9 mouse cellular contexts compared by ENCODE assay signal in the genomic region with DNA sequence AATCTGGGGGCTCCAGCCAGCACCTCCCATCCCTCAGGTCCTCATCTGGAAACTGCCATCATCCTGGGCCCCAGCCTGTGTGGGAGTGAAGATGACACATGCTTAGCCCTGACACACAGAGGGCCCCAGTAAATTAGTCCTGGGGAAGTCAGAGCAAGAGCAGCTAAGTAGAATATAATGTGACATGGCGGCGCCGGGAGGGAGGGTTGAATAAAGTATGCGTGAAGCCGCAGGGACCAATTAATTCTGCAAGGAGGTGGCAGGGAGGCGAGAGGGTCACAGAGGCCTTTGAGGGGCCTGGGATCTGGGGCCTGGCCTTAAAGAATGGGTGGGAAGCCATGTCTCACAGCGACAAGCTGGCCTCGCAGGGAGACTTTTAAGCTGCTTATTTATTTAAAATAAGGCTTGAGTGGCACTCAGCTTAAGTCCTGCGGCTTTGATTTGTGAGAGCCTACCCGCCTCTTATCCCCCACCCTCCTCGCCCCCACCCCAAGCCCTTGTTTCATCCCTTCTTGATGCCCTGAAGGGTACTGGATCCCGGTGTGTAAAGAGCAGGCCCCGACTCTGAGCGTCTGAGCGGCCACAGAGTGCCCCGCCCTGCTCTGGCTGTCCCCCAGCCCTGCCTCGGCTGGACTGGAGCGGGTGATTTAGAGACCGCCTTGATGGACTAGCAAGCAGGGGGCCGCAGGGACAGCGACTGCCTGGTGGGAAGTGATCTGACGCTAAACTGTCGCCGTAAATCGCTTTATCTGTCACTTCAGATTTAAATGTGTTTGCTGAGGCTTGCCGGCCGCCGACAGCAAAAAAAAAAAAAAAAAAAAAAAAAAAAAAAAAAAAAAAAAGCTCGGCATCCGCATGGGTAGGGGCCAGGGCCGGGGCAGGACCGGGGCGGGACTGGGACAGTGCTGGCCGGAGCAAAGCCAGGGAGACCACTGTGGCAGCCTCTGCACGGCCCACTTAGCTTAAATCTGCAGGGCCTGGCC. TPM values are rescaled to one million over a fixed set of nuclear protein-coding genes. Genes with fewer than 3 reads are reported as not detected.
DNase-seq lines count a peak whose midpoint lies in the region; ATAC-seq lines count a peak whose summit lies in the region.
"Had no signal": no experiment of that assay in that cellular context is flagged by ENCODE, and none has a peak within 500 bp of the region (broad histone marks: within the 10 kb centered on the region; RNA-seq: fewer than 3 reads in every experiment).

No protein-coding gene starts in this region.

- ATAC-seq in forebrain, embryonic 12.5 days (ENCODE audit: low FRiP score): no peak; the same call in 1 of the 2 replicates
- ATAC-seq in intestine, embryonic 15.5 days: no peak
- peak; percentile 30 for ATAC-seq in midbrain, embryonic 16.5 days
- ATAC-seq in CD4-positive, CD25-positive, alpha-beta regulatory T cell, adult 4 months: no peak
- no peak for ATAC-seq in erythroblast, adult 5-6 weeks (replicated peaks; ENCODE audit: low FRiP score, poor library complexity, severe bottlenecking)

- peak; percentile 92 for DNase-seq in heart, adult 11 months
- no peak for DNase-seq in heart, postnatal 25 days (ENCODE audit: low spot score)
- no peak for DNase-seq in natural killer cell, adult 2 months (ENCODE audit: low spot score in 2 of 2)

- H3K4me2 ChIP-seq in forebrain, embryonic 12.5 days: peak overlapping the region; percentile 43
- peak overlapping the region; percentile 51 for H3K4me2 ChIP-seq in intestine, embryonic 15.5 days (replicated peaks)
- H3K4me2 ChIP-seq in midbrain, embryonic 16.5 days (ENCODE audit: low read length): peak overlapping the region; percentile 23; the same call in 1 of the 2 replicates

- no peaks in the 10 kb centered on the region for H3K36me3 ChIP-seq in forebrain, embryonic 12.5 days (replicated peaks)
- H3K36me3 ChIP-seq in intestine, embryonic 15.5 days: no peaks in the 10 kb centered on the region
- no peaks in the 10 kb centered on the region for H3K36me3 ChIP-seq in midbrain, embryonic 16.5 days (ENCODE audit: control insufficient read depth, insufficient read depth, low read length)

- H3K4me3 ChIP-seq in forebrain, embryonic 12.5 days (replicated peaks): no peak overlapping the region
- no peak overlapping the region for H3K4me3 ChIP-seq in intestine, embryonic 15.5 days (replicated peaks)
- no peak overlapping the region for H3K4me3 ChIP-seq in midbrain, embryonic 16.5 days (ENCODE audit: low read depth, low read length)
- H3K4me3 ChIP-seq: megakaryocyte, embryonic 14.5 days had no signal

- H3K4me1 ChIP-seq in forebrain, embryonic 12.5 days: peaks cover 86% of the 10 kb centered on the region
- H3K4me1 ChIP-seq in intestine, embryonic 15.5 days (replicated peaks): peaks cover 35% of the 10 kb centered on the region
- H3K4me1 ChIP-seq in midbrain, embryonic 16.5 days (ENCODE audit: control insufficient read depth, insufficient read depth, low read length): peaks cover 55% of the 10 kb centered on the region

- peak overlapping the region; percentile 17; the same call in 1 of the 2 replicates for H3K9ac ChIP-seq in forebrain, embryonic 12.5 days
- peak overlapping the region; percentile 28; the same call in 1 of the 2 replicates for H3K9ac ChIP-seq in intestine, embryonic 15.5 days
- peak overlapping the region; percentile 24; the same call in 1 of the 2 replicates for H3K9ac ChIP-seq in midbrain, embryonic 16.5 days (ENCODE audit: low read depth, low read length)

- H3K27me3 ChIP-seq in forebrain, embryonic 12.5 days: peaks cover 41% of the 10 kb centered on the region
- H3K27me3 ChIP-seq in intestine, embryonic 15.5 days (replicated peaks): peaks cover 24% of the 10 kb centered on the region
- no peaks in the 10 kb centered on the region for H3K27me3 ChIP-seq in midbrain, embryonic 16.5 days (ENCODE audit: control insufficient read depth, insufficient read depth, low read depth, low read length)

- WGBS in forebrain, embryonic 12.5 days: 3% methylated on average over 33 of the region's 35 CpGs
- 18% methylated on average over 35 of the region's 35 CpGs for WGBS in intestine, embryonic 15.5 days
- 3% methylated on average over 32 of the region's 35 CpGs for WGBS in midbrain, embryonic 16.5 days

- H3K27ac ChIP-seq in forebrain, embryonic 12.5 days: peak overlapping the region; percentile 77
- H3K27ac ChIP-seq in intestine, embryonic 15.5 days: no peak overlapping the region
- peak overlapping the region; percentile 58 for H3K27ac ChIP-seq in midbrain, embryonic 16.5 days (ENCODE audit: low read length)

- H3K9me3 ChIP-seq in forebrain, embryonic 12.5 days: no peaks in the 10 kb centered on the region
- H3K9me3 ChIP-seq in intestine, embryonic 15.5 days: no peaks in the 10 kb centered on the region
- no peaks in the 10 kb centered on the region for H3K9me3 ChIP-seq in midbrain, embryonic 16.5 days (replicated peaks; ENCODE audit: control insufficient read depth, low read length, poor library complexity, severe bottlenecking)
- H3K9me3 ChIP-seq: megakaryocyte, embryonic 14.5 days had no signal

- intact Hi-C loops in heart, postnatal 25 days (cut with DNase I): loop anchor here (10.0 kb wide), 2 partner anchors 275 to 365 kb away; partner anchors contain the start of gene Mark2

RNA-seq across cellular contexts. Expression of gene Macrod1, which starts 13.5 kb away (rescaled TPM):
- total RNA-seq in heart, postnatal 25 days (2021): 100 to 1,000 TPM; 240 to 243 TPM
- polyA plus RNA-seq in forebrain, embryonic 12.5 days (2016; fragmentation: Nextera tagmentation; extraction: Ambion mirVana): 4.4 and 5.3 TPM in 2 replicates
- polyA plus RNA-seq in intestine, embryonic 15.5 days (2015; fragmentation: Nextera tagmentation; extraction: Ambion mirVana): 11.8 and 11.9 TPM in 2 replicates
- polyA plus RNA-seq in midbrain, embryonic 16.5 days (2015; fragmentation: Nextera tagmentation; extraction: Ambion mirVana): 4.4 and 5.9 TPM in 2 replicates
- 1 to 10 TPM in 1 of 2 experiments, not detected in 1; 2.3 TPM for polyA plus RNA-seq in CD4-positive, CD25-positive, alpha-beta regulatory T cell, adult 4 months (2017; shearing (Covaris generic))
- 0.77 and 4.2 TPM in 2 replicates for total RNA-seq in erythroblast, adult 5-6 weeks (2015; ENCODE audit: low replicate concordance)
- total RNA-seq in erythroblast, adult 5-6 weeks (2017; ENCODE audit: low replicate concordance): 0.94 TPM in 1 of 2 replicates, not detected in the other

RNA-seq across cellular contexts. Expression of gene Stip1, which starts 30.3 kb away (rescaled TPM):
- 100 to 1,000 TPM; 110 to 129 TPM for total RNA-seq in heart, postnatal 25 days (2021)
- 324 and 357 TPM in 2 replicates for polyA plus RNA-seq in forebrain, embryonic 12.5 days (2016; fragmentation: Nextera tagmentation; extraction: Ambion mirVana)
- polyA plus RNA-seq in intestine, embryonic 15.5 days (2015; fragmentation: Nextera tagmentation; extraction: Ambion mirVana): 211 and 214 TPM in 2 replicates
- polyA plus RNA-seq in midbrain, embryonic 16.5 days (2015; fragmentation: Nextera tagmentation; extraction: Ambion mirVana): 204 and 211 TPM in 2 replicates
- 100 to 1,000 TPM; 117 to 119 TPM for polyA plus RNA-seq in CD4-positive, CD25-positive, alpha-beta regulatory T cell, adult 4 months (2017; shearing (Covaris generic))
- 39.1 and 40.2 TPM in 2 replicates for total RNA-seq in erythroblast, adult 5-6 weeks (2015; ENCODE audit: low replicate concordance)
- total RNA-seq in erythroblast, adult 5-6 weeks (2017; ENCODE audit: low replicate concordance): 33.4 and 44.3 TPM in 2 replicates

RNA-seq across cellular contexts. Expression of gene Flrt1, which starts 35.5 kb away (rescaled TPM):
- 1 to 10 TPM; 1.1 to 1.4 TPM for total RNA-seq in heart, postnatal 25 days (2021)
- 7.3 and 8.0 TPM in 2 replicates for polyA plus RNA-seq in forebrain, embryonic 12.5 days (2016; fragmentation: Nextera tagmentation; extraction: Ambion mirVana)
- 1.8 and 2.1 TPM in 2 replicates for polyA plus RNA-seq in intestine, embryonic 15.5 days (2015; fragmentation: Nextera tagmentation; extraction: Ambion mirVana)
- polyA plus RNA-seq in midbrain, embryonic 16.5 days (2015; fragmentation: Nextera tagmentation; extraction: Ambion mirVana): 11.6 and 12.0 TPM in 2 replicates
- under 1 TPM in 1 of 2 experiments, not detected in 1; 0.22 TPM for polyA plus RNA-seq in CD4-positive, CD25-positive, alpha-beta regulatory T cell, adult 4 months (2017; shearing (Covaris generic))
- total RNA-seq in erythroblast, adult 5-6 weeks (2015; ENCODE audit: low replicate concordance): not detected in 2 replicates
- total RNA-seq in erythroblast, adult 5-6 weeks (2017; ENCODE audit: low replicate concordance): not detected in 2 replicates

RNA-seq across cellular contexts. Expression of gene Fermt3, which starts 50.8 kb away (rescaled TPM):
- total RNA-seq in heart, postnatal 25 days (2021): 1 to 10 TPM; 4.4 to 4.7 TPM
- polyA plus RNA-seq in forebrain, embryonic 12.5 days (2016; fragmentation: Nextera tagmentation; extraction: Ambion mirVana): 4.7 and 5.1 TPM in 2 replicates
- polyA plus RNA-seq in intestine, embryonic 15.5 days (2015; fragmentation: Nextera tagmentation; extraction: Ambion mirVana): 9.8 and 10.1 TPM in 2 replicates
- 3.0 and 3.5 TPM in 2 replicates for polyA plus RNA-seq in midbrain, embryonic 16.5 days (2015; fragmentation: Nextera tagmentation; extraction: Ambion mirVana)
- 100 to 1,000 TPM; 272 to 479 TPM for polyA plus RNA-seq in CD4-positive, CD25-positive, alpha-beta regulatory T cell, adult 4 months (2017; shearing (Covaris generic))
- total RNA-seq in erythroblast, adult 5-6 weeks (2015; ENCODE audit: low replicate concordance): 20.8 and 28.6 TPM in 2 replicates
- 49.0 and 56.3 TPM in 2 replicates for total RNA-seq in erythroblast, adult 5-6 weeks (2017; ENCODE audit: low replicate concordance)
